Mouse (Mus musculus) liver, adult (tissue): ENCODE data around the gene Mpv17.

Experiments
- GATA4 ChIP-seq: IDR thresholded peaks from 2 replicates; pipeline ENCODE4 v1.6.1; 2014; ENCODE audit warnings: mild to moderate bottlenecking, low read length; ENCODE audit not compliant: insufficient replicate concordance

The Mpv17 gene

DNA sequence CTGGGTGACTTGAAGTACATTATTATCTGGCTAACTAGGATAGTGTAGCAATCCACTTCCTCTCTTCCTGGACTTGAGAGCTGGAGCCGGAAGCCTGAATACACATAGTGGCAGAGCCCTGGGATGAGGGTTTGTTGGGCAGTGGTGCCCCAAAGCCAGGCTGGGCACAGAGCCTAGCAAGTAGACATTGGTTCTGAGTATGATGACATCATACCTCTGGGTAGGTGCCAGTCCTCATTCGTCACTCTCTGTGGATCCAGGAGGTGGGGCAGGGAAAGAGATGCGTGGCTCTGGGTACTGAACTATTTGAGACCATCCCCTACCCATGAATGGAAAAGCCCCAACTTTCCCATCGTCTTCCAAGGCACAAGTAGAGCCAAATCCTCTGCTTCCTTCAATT is 4.3 kb downstream of the Mpv17 start:
- no peak for TF ChIP-seq GATA4

- TF ChIP-seq GATA4, result no peak
Observed at GRCm38 (mm10) chr5:31138968-31139425, 15.1 kb downstream of the Mpv17 start.

- no peak for TF ChIP-seq GATA4
Observed at GRCm38 (mm10) chr5:31138241-31138967, 15.6 kb downstream of the Mpv17 start, which contains the start of gene Ucn. TSS of gene Ucn (minus strand) at chr5:31138829.

DNA sequence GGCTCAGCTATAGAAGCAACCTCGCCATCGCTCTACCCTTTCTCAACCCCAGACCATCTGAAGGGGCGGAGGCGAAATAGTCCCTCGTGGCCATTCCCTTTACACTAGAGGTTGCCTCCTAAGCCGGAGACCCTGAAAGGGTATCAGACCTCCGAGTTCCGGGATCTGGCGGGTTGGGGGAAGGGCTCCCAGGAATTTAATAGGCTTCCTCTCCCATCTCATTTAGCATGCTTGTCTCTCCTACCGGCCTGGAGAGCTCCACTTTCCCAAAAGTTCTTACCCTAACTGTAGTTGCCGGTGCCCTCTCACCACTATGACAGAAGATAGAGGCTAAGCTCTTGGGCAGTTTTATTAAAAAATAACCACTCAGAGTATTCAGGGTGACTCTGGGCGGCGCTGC is 16.4 kb downstream of the Mpv17 start:
- TF ChIP-seq GATA4, result no peak

DNA sequence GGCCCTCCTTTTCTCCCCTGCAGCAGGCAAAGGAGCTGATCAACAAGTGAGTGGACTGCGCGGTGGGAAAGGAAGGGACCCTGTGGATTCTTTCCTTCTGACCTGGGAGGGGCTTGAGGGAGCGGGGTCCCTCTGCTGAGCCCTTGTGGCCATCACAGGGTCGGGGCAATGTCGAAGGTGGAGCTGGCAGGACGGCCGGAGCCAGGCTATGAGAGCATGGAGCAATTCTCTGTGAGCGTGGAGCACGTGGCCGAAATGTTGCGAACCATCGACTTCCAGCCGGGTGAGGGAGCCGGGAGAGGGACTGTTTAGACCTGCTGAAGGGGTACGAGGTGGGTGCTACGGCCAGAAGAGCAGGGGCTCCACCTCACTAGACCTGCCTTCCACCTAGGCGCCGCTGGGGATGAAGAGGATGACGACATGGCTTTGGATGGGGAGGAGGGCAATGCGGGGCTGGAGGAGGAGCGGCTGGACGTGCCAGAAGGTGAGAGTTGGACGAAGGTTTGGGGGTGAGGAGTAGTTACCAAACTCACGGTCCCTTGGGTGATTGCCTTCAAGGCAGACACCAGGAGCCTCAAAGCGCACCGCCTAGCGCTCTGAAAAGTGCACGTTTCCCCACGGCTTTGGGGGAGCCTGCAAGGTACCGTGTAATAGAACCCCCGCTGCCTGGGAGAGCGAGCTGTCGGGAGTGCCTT is 17.2 kb downstream of the Mpv17 start:
- no peak for TF ChIP-seq GATA4

GRCm38 (mm10) chr5:31126050-31126449 is 28.0 kb downstream of the Mpv17 start:
- TF ChIP-seq GATA4, result no peak

DNA sequence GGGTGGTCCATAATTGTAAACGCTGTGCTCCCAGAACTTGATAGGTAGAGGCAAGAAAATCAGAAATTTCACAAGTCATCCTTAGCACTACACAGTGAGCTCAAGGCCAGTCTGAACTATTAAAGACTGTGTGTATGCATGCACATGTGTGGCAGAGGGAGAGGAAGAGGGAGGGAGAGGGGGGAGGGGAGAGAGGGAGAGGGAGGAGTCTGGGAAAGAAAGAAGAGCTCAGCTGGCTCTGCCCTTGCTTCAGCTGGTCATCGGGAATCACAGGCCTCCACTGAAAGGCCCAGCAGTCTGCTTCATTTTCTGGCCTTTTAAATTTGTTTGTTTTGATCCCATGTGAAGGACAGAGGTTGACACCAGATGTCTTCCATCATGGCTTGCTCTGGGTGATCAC is 30.6 kb downstream of the Mpv17 start:
- TF ChIP-seq GATA4, result no peak

- no peak for TF ChIP-seq GATA4
Observed at GRCm38 (mm10) chr5:31121111-31121510, 32.9 kb downstream of the Mpv17 start.

- no peak for TF ChIP-seq GATA4
Observed at GRCm38 (mm10) chr5:31116912-31117311, 37.1 kb downstream of the Mpv17 start.

DNA sequence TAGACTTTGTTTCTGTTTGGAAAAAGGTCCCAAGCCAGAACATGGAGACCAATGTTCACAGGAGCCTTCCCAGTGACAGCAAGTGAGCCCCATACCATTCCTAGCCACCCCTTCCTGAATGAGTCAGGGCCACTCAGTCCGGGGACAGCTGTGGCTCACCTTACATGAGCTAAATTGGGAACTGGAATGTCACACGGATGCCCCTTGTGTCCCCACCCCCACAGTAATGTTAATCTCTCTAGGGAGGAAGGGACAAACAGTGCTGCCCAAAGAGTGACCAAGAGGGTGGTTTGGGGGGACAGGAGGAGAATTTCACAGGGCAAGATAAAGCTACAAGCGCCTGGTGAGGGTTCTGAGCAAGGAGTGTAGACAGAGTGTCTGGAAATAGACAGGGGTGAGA is 37.7 kb downstream of the Mpv17 start, which contains the start of gene Trim54:
Trim54 (plus strand) TSS at position 359 of the 400 bp plus-strand sequence.
- TF ChIP-seq GATA4, result no peak

DNA sequence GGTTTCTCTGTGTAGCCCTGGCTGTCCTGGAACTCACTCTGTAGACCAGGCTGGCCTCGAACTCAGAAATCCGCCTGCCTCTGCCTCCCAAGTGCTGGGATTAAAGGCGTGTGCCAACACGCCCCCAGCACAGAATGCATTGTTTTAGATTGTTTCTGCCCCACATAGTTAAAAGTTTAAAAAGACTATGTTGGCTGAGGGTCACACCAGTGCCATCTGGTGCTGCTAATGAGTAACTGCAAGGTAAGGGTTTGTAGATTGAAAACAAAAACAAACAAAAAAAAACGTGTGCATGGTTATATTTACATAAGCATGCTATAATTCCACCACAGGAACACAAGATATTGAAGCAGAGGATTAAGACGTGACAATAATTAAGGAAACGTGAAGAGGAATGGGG is 43.3 kb downstream of the Mpv17 start:
- TF ChIP-seq GATA4, result no peak

DNA sequence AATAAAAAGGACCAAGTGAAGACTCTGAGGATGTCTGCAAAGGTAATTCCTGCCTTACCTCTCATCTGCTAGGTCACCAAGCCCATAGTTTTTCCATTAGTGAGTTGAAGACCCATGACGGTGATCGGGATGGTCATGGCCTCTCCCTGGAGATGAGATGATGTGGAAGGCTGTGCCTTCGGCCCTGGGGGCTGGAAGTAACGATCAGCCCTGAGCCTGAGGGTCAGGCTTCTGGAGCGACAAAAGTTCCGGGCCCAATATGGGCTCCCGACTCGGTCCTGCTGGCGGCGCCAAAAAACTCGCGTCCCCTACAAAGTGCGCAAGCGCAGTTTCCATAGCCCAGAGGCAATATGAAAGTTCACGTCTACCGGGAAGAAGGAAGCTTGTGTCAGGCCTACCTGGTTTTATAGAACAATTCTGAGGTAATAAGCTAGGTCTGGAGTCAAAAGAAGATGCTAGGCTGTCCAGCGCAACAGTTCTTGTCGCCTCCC is 46.0 kb downstream of the Mpv17 start, which contains the start of gene Slc30a3:
Slc30a3 (minus strand) TSS at position 238 of the 491 bp plus-strand sequence.
- no peak for TF ChIP-seq GATA4

- no peak for TF ChIP-seq GATA4
Observed at GRCm38 (mm10) chr5:31105814-31106335, 48.2 kb downstream of the Mpv17 start, which contains the start of gene Dnajc5g. TSS of gene Dnajc5g (plus strand) at chr5:31106285.

- TF ChIP-seq GATA4, result no peak
Observed at GRCm38 (mm10) chr5:31095711-31096480, 58.2 kb downstream of the Mpv17 start.

DNA sequence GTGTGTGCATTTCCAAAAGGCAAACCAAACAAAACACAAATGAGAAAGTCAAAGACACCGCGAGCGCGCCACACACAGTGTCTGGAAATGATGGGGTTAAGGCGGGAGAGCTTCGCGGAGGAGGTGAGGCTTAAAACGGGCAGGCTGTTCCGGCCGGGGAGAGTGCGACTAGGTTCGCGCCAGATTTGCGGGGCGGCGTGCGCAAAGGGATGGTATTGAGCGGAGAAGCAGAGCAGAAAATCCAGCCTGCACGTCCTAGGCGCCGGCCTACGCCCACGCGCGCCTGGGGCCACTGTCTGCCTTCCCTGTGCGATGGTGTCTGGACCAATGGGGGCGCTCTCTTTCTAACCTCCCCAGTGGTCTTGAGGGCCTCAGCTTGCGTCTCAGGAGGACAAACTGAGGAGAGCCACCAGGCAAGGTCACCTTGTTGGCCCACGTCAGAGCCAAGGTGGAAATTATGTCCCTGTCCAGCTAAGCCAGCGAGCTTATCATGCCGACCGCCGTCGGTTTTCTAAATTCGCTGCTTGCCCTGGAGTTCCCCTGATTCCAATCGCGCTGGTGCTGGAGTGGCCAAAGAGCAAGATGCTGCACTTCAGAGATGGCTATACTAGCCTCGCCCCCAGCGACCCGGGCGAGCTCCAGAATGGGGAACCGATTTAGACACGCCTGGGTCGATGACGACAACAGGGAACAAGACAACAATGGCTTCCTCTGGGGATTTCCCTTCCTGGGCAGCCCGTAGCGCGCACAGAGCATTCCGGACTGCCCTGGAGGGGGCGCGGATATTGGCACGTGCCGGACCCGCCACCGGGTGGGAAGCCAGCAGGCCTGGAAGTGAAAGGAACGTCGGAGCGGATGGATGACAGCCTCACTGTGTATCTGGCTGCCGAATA is 59.0 kb downstream of the Mpv17 start:
- TF ChIP-seq GATA4, result no peak
